Mouse (Mus musculus) megakaryocyte, embryonic 14.5 days (primary cell): ENCODE data around the gene L3mbtl3. TPM values are rescaled to one million over a fixed set of nuclear protein-coding genes. Genes with fewer than 3 reads are reported as not detected.

ENCODE experiments used
- H3K27me3 ChIP-seq: replicated peaks from 2 replicates; pipeline ENCODE3; 2012; ENCODE audit warnings: inconsistent platforms
- H3K36me3 ChIP-seq: replicated peaks from 2 replicates; pipeline ENCODE3; 2012; ENCODE audit warnings: low read length, inconsistent platforms, mixed read lengths
- H3K4me1 ChIP-seq: 2 replicates; pipeline ENCODE4 v1.6.1; 2012; ENCODE audit warnings: inconsistent platforms
- H3K4me3 ChIP-seq: replicated peaks from 2 replicates; pipeline ENCODE3; 2012; ENCODE audit warnings: moderate library complexity, mild to moderate bottlenecking, inconsistent platforms
- H3K9me3 ChIP-seq: 2 replicates; pipeline ENCODE4 v1.6.1; 2012; ENCODE audit warnings: inconsistent platforms
- FLI1 ChIP-seq: IDR thresholded peaks from 2 replicates; pipeline ENCODE4 v1.6.1; 2012; ENCODE audit warnings: low read length, inconsistent platforms, mixed read lengths
- GATA1 ChIP-seq: IDR thresholded peaks from 3 replicates; pipeline ENCODE4 v1.6.1; 2012; ENCODE audit warnings: mixed read lengths, low read length, inconsistent platforms, borderline replicate concordance
- polyA plus RNA-seq: library from polyadenylated mRNA; stranded (reverse); fragments of >175 nt; gene quantifications from 2 replicates; pipeline ENCODE4 v1.2.3, GENCODE M21; 2012; ENCODE audit warnings: low replicate concordance; ENCODE audit not compliant: insufficient read depth

Gene L3mbtl3
- polyA plus RNA-seq, 1 experiment, result 3.8 TPM

- Histone ChIP-seq H3K27me3 (no peaks in the 10 kb centered on the region), H3K4me3 (no peak overlapping the region), H3K36me3 (peaks cover 58% of the 10 kb centered on the region)
Measured at GRCm38 (mm10) chr10:26322344-26323051, 53.3 kb downstream of the L3mbtl3 start.

GRCm38 (mm10) chr10:26320679-26321078 lies 55.1 kb downstream of the L3mbtl3 start:
- H3K4me1 ChIP-seq, result peaks cover 37% of the 10 kb centered on the region
- TF ChIP-seq GATA1, result no peak
- no peak for TF ChIP-seq FLI1
- H3K27me3 ChIP-seq, result no peaks in the 10 kb centered on the region
- no peaks in the 10 kb centered on the region for H3K9me3 ChIP-seq
- peaks cover 64% of the 10 kb centered on the region for H3K36me3 ChIP-seq
- no peak overlapping the region for H3K4me3 ChIP-seq

More at GRCm38 (mm10) chr10:26322344-26323051, 53.3 kb downstream of the L3mbtl3 start:
- H3K4me1 ChIP-seq, result peaks cover 46% of the 10 kb centered on the region
- no peak for TF ChIP-seq FLI1
- TF ChIP-seq GATA1, result no peak
- H3K9me3 ChIP-seq, result no peaks in the 10 kb centered on the region

GRCm38 (mm10) chr10:26314327-26314726 lies 61.4 kb downstream of the L3mbtl3 start:
- Histone ChIP-seq H3K4me1 (no peaks in the 10 kb centered on the region), H3K36me3 (peaks cover 83% of the 10 kb centered on the region), H3K4me3 (no peak overlapping the region), H3K27me3 (no peaks in the 10 kb centered on the region), H3K9me3 (no peaks in the 10 kb centered on the region)
- TF ChIP-seq FLI1 (no peak), GATA1 (no peak)

GRCm38 (mm10) chr10:26303485-26303884 lies 72.3 kb downstream of the L3mbtl3 start:
- peaks cover 76% of the 10 kb centered on the region for H3K36me3 ChIP-seq
- H3K27me3 ChIP-seq, result no peaks in the 10 kb centered on the region
- H3K9me3 ChIP-seq, result no peaks in the 10 kb centered on the region
- H3K4me1 ChIP-seq, result peaks cover 3% of the 10 kb centered on the region; the same call in 1 of the 2 replicates
- TF ChIP-seq FLI1 (no peak), GATA1 (no peak)
- H3K4me3 ChIP-seq, result no peak overlapping the region

- H3K4me1 ChIP-seq, result peaks cover 3% of the 10 kb centered on the region; the same call in 1 of the 2 replicates
Measured at GRCm38 (mm10) chr10:26302336-26302735, 73.4 kb downstream of the L3mbtl3 start.

GRCm38 (mm10) chr10:26297626-26298025 lies 78.1 kb downstream of the L3mbtl3 start:
- no peak for TF ChIP-seq GATA1
- no peak for TF ChIP-seq FLI1
- Histone ChIP-seq H3K36me3 (peaks cover 82% of the 10 kb centered on the region), H3K27me3 (no peaks in the 10 kb centered on the region), H3K4me3 (no peak overlapping the region), H3K4me1 (peaks cover 3% of the 10 kb centered on the region; the same call in 1 of the 2 replicates), H3K9me3 (no peaks in the 10 kb centered on the region)

More at GRCm38 (mm10) chr10:26302336-26302735, 73.4 kb downstream of the L3mbtl3 start:
- no peak for TF ChIP-seq FLI1
- TF ChIP-seq GATA1, result no peak
- no peaks in the 10 kb centered on the region for H3K9me3 ChIP-seq
- H3K4me3 ChIP-seq, result no peak overlapping the region
- H3K36me3 ChIP-seq, result peaks cover 76% of the 10 kb centered on the region
- H3K27me3 ChIP-seq, result no peaks in the 10 kb centered on the region

GRCm38 (mm10) chr10:26297200-26297599 lies 78.6 kb downstream of the L3mbtl3 start:
- peaks cover 82% of the 10 kb centered on the region for H3K36me3 ChIP-seq
- H3K4me1 ChIP-seq, result peaks cover 3% of the 10 kb centered on the region; the same call in 1 of the 2 replicates
- H3K4me3 ChIP-seq, result no peak overlapping the region
- TF ChIP-seq FLI1 (no peak), GATA1 (no peak)
- H3K27me3 ChIP-seq, result no peaks in the 10 kb centered on the region
- H3K9me3 ChIP-seq, result no peaks in the 10 kb centered on the region

GRCm38 (mm10) chr10:26287136-26287535 lies 88.6 kb downstream of the L3mbtl3 start:
- H3K4me3 ChIP-seq, result no peak overlapping the region
- TF ChIP-seq FLI1 (no peak), GATA1 (no peak)
- H3K27me3 ChIP-seq, result no peaks in the 10 kb centered on the region
- peaks cover 8% of the 10 kb centered on the region for H3K4me1 ChIP-seq
- no peaks in the 10 kb centered on the region for H3K9me3 ChIP-seq
- peaks cover 70% of the 10 kb centered on the region for H3K36me3 ChIP-seq

GRCm38 (mm10) chr10:26280009-26280408 lies 95.8 kb downstream of the L3mbtl3 start:
- H3K4me3 ChIP-seq, result no peak overlapping the region
- peaks cover 85% of the 10 kb centered on the region for H3K36me3 ChIP-seq
- H3K9me3 ChIP-seq, result no peaks in the 10 kb centered on the region
- H3K4me1 ChIP-seq, result no peaks in the 10 kb centered on the region
- H3K27me3 ChIP-seq, result no peaks in the 10 kb centered on the region
- TF ChIP-seq FLI1 (no peak), GATA1 (no peak)

GRCm38 (mm10) chr10:26275414-26275813 lies 100.4 kb downstream of the L3mbtl3 start:
- no peaks in the 10 kb centered on the region for H3K9me3 ChIP-seq
- H3K4me3 ChIP-seq, result no peak overlapping the region
- TF ChIP-seq GATA1 (no peak), FLI1 (no peak)
- no peaks in the 10 kb centered on the region for H3K27me3 ChIP-seq
- H3K36me3 ChIP-seq, result peaks cover 66% of the 10 kb centered on the region
- H3K4me1 ChIP-seq, result no peaks in the 10 kb centered on the region
